Mouse (Mus musculus): ENCODE data around the gene Qrsl1. TPM values are rescaled to one million over a fixed set of nuclear protein-coding genes. Genes with fewer than 3 reads are reported as not detected.
A peak's percentile ranks its signal among the peaks of the same experiment; 100 is the strongest.

The Qrsl1 gene
- polyA plus RNA-seq, 1 experiment = 5.0 TPM

DNA sequence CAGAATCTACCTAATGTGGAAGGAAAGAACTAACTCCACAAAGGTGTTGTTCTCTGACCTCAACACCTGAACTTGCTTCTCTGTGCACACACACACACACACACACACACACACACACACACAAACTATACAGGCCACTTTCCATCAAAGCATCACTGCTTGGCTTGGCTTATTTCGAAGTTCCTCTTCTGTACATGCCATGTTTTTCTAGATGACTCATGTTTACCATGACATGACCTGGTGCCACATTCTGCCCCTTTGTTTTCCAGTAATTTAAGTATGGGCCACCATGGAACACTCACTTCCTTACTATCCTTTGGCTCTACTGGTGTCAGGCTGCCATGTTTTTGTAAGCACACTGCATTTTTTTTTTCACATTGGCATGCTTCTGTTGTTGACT, 30.1 kb downstream of the Qrsl1 start:
- Histone ChIP-seq H3K4me3 (ENCODE audit: low read depth, low read length) (no peak overlapping the region), H3K36me3 (ENCODE audit: control insufficient read depth, insufficient read depth, low read length) (peaks cover 5% of the 10 kb centered on the region; the same call in 1 of the 2 replicates), H3K27ac (ENCODE audit: insufficient read depth, low read depth, low read length) (no peak overlapping the region), H3K4me1 (ENCODE audit: control insufficient read depth, insufficient read depth, insufficient read length, low read length) (no peaks in the 10 kb centered on the region), H3K27me3 (ENCODE audit: control insufficient read depth, insufficient read depth, low read length) (no peaks in the 10 kb centered on the region)
- TF ChIP-seq CTCF (IDR thresholded peaks at IDR 0.05; ENCODE audit: extremely low read depth, insufficient read length, insufficient replicate concordance, low read depth, low read length) (no peak), POLR2A (IDR thresholded peaks at IDR 0.05; ENCODE audit: low read depth, low read length) (no peak)
- 77% methylated on average over 1 of the region's 1 CpGs for WGBS

DNA sequence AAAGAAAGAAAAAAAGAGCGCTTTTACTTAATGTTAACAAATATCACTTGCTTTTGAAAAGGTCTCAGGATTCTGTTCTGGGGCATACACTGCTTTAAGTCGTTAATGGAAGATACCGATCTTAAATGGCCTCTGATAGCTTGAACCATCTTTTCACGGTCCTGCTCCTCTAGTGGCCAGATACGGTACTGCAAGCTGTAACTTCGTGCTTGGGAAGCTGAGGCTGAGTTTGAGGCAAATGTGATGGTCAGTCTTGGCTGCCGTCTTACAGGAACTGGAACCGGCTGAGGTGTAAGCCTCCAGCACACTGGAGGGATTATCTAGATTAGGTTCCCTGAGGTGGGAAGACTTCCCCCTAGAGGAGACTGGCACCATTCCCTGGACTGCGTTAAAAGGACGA, 30.8 kb downstream of the Qrsl1 start:
- WGBS = 77% methylated on average over 10 of the region's 10 CpGs
- no peaks in the 10 kb centered on the region for H3K4me1 ChIP-seq (ENCODE audit: control insufficient read depth, insufficient read depth, insufficient read length, low read length)
- TF ChIP-seq CTCF (IDR thresholded peaks at IDR 0.05; ENCODE audit: extremely low read depth, insufficient read length, insufficient replicate concordance, low read depth, low read length) (peak; percentile 74; the same call in 1 of the 2 replicates), POLR2A (IDR thresholded peaks at IDR 0.05; ENCODE audit: low read depth, low read length) (no peak)

DNA sequence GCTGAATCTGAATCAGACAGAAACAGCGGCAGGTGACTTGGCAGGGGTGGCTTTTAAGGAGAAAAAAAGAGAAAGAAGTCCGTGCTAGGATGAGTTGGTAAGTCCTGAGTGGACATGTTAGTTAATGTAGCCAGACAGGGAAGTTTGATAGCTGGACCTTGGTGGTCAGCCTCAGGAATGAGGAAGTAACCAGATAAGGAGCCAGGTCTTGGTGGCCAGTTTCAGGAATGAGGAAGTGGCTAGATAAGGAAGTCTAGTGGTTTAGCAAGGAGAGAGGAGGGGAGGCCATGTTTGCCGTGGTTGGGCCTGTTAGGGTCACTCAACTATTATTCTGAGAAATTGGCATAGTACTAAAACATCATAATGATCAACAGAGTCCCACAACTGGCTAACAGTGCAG, 45.2 kb downstream of the Qrsl1 start:
- WGBS = 69% methylated on average over 3 of the region's 3 CpGs
- no peak overlapping the region for H3K4me3 ChIP-seq (ENCODE audit: low read depth, low read length)
- H3K27ac ChIP-seq (ENCODE audit: insufficient read depth, low read depth, low read length) = no peak overlapping the region
- TF ChIP-seq POLR2A (IDR thresholded peaks at IDR 0.05; ENCODE audit: low read depth, low read length) (no peak), CTCF (IDR thresholded peaks at IDR 0.05; ENCODE audit: extremely low read depth, insufficient read length, insufficient replicate concordance, low read depth, low read length) (no peak)
- no peaks in the 10 kb centered on the region for H3K36me3 ChIP-seq (ENCODE audit: control insufficient read depth, insufficient read depth, low read length)
- peaks cover 4% of the 10 kb centered on the region; the same call in 1 of the 2 replicates for H3K4me1 ChIP-seq (ENCODE audit: control insufficient read depth, insufficient read depth, insufficient read length, low read length)
- no peaks in the 10 kb centered on the region for H3K27me3 ChIP-seq (ENCODE audit: control insufficient read depth, insufficient read depth, low read length)

More for the DNA sequence above, 30.8 kb downstream of the Qrsl1 start:
- Histone ChIP-seq H3K4me3 (ENCODE audit: low read depth, low read length) (no peak overlapping the region), H3K36me3 (ENCODE audit: control insufficient read depth, insufficient read depth, low read length) (0 out of 2 replicates have a peak, but pooled peaks cover 2% of the 10 kb centered on the region), H3K27me3 (ENCODE audit: control insufficient read depth, insufficient read depth, low read length) (no peaks in the 10 kb centered on the region), H3K27ac (ENCODE audit: insufficient read depth, low read depth, low read length) (no peak overlapping the region)

DNA sequence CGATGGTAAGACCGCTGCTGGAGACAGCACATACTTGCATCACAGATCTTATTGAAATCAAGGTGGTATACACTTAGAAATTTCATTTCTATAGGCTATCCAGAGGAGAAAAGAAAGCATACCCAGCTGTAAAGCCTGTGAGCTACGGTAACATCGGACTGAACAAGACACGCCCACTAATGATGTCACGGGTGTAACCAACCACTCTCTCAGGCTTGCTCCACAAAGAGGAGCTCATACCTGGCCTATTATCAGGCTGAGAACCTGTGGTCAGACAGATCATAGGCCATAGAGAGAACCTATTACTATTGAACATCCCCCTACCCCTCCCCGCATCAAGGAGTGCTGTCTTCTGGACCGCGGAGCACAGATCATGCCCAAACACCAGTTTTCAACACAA, 45.6 kb downstream of the Qrsl1 start:
- 89% methylated on average over 9 of the region's 9 CpGs for WGBS
- peaks cover 4% of the 10 kb centered on the region; the same call in 1 of the 2 replicates for H3K4me1 ChIP-seq (ENCODE audit: control insufficient read depth, insufficient read depth, insufficient read length, low read length)
- no peaks in the 10 kb centered on the region for H3K36me3 ChIP-seq (ENCODE audit: control insufficient read depth, insufficient read depth, low read length)
- no peak overlapping the region for H3K4me3 ChIP-seq (ENCODE audit: low read depth, low read length)
- no peak overlapping the region for H3K27ac ChIP-seq (ENCODE audit: insufficient read depth, low read depth, low read length)
- no peak for TF ChIP-seq CTCF (IDR thresholded peaks at IDR 0.05; ENCODE audit: extremely low read depth, insufficient read length, insufficient replicate concordance, low read depth, low read length)
- TF ChIP-seq POLR2A (IDR thresholded peaks at IDR 0.05; ENCODE audit: low read depth, low read length) = no peak
- no peaks in the 10 kb centered on the region for H3K27me3 ChIP-seq (ENCODE audit: control insufficient read depth, insufficient read depth, low read length)

DNA sequence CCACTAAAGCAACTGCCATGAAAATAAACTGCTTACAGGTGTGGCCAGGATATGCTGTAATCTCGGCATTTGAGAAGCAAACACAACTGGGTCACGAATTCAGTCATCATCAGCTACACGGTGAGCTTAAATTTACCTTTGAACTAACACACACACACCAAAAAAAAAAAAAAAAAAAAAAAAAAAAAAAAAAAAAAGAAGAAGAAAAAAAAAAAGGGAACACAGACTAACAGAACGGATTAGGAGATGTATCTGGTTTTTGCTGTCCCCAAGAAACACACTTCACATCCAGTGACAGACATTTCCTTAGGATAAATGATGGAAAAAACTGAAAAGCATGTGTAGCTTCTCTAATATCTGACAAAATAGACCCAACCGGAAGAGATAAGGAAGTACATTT, 49.6 kb downstream of the Qrsl1 start:
- Histone ChIP-seq H3K27ac (ENCODE audit: insufficient read depth, low read depth, low read length) (no peak overlapping the region), H3K36me3 (ENCODE audit: control insufficient read depth, insufficient read depth, low read length) (no peaks in the 10 kb centered on the region), H3K4me3 (ENCODE audit: low read depth, low read length) (no peak overlapping the region), H3K27me3 (ENCODE audit: control insufficient read depth, insufficient read depth, low read length) (no peaks in the 10 kb centered on the region), H3K4me1 (ENCODE audit: control insufficient read depth, insufficient read depth, insufficient read length, low read length) (peaks cover 3% of the 10 kb centered on the region; the same call in 1 of the 2 replicates)
- no peak for TF ChIP-seq POLR2A (IDR thresholded peaks at IDR 0.05; ENCODE audit: low read depth, low read length)
- TF ChIP-seq CTCF (IDR thresholded peaks at IDR 0.05; ENCODE audit: extremely low read depth, insufficient read length, insufficient replicate concordance, low read depth, low read length) = no peak
- 71% methylated on average over 5 of the region's 5 CpGs for WGBS

DNA sequence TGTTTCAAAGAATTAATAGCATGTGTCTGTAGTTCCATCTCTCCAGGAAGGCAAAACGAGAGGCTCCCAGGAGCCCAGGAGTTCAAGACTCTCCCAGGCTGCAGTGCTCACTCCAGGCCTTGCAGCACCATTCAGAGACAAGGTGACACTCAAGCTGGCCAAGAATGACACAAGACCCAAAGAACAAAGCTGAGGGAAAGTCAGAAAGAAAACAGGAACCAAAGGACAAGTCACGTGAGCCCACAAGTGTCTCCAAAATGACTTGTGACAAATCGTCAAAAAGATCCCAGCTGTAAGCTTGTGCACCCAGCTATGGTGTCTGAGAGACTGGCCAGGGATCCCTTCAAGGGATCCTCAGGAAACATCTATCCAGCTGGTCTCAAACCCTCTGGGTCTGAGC, 52.1 kb downstream of the Qrsl1 start:
- H3K36me3 ChIP-seq (ENCODE audit: control insufficient read depth, insufficient read depth, low read length) = no peaks in the 10 kb centered on the region
- no peak overlapping the region for H3K27ac ChIP-seq (ENCODE audit: insufficient read depth, low read depth, low read length)
- no peaks in the 10 kb centered on the region for H3K27me3 ChIP-seq (ENCODE audit: control insufficient read depth, insufficient read depth, low read length)
- WGBS = 78% methylated on average over 3 of the region's 3 CpGs
- H3K4me3 ChIP-seq (ENCODE audit: low read depth, low read length) = no peak overlapping the region
- no peaks in the 10 kb centered on the region for H3K4me1 ChIP-seq (ENCODE audit: control insufficient read depth, insufficient read depth, insufficient read length, low read length)
- TF ChIP-seq CTCF (IDR thresholded peaks at IDR 0.05; ENCODE audit: extremely low read depth, insufficient read length, insufficient replicate concordance, low read depth, low read length) (no peak), POLR2A (IDR thresholded peaks at IDR 0.05; ENCODE audit: low read depth, low read length) (no peak)

DNA sequence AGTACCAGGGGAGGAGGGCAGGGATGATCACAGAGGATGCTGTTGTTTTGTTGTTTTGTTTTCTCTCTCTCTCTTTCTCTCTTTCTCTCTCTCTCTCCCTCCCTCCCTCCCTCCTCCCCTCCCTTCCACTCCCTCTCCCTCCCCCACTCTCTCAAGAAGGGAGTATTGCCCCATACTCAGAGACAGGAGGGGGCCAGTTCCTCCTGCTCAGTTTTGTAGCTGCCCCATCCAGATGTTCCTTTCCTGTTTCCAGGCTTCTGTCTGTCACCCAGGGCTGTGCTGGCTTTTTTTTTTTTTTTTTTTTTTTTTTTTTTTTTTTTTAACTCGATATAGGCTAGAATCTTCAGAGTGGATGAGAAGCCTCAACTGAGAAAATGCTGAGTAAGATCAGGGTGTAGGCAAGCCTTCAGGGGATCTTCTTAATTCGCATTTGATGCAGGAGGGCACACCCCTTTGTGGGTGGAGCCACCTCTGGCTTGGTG, 55.4 kb downstream of the Qrsl1 start:
- 67% methylated on average over 2 of the region's 2 CpGs for WGBS
- no peaks in the 10 kb centered on the region for H3K4me1 ChIP-seq (ENCODE audit: control insufficient read depth, insufficient read depth, insufficient read length, low read length)
- H3K27me3 ChIP-seq (ENCODE audit: control insufficient read depth, insufficient read depth, low read length) = no peaks in the 10 kb centered on the region
- TF ChIP-seq POLR2A (IDR thresholded peaks at IDR 0.05; ENCODE audit: low read depth, low read length) (no peak), CTCF (IDR thresholded peaks at IDR 0.05; ENCODE audit: extremely low read depth, insufficient read length, insufficient replicate concordance, low read depth, low read length) (no peak)
- H3K4me3 ChIP-seq (ENCODE audit: low read depth, low read length) = no peak overlapping the region
- H3K36me3 ChIP-seq (ENCODE audit: control insufficient read depth, insufficient read depth, low read length) = no peaks in the 10 kb centered on the region
- no peak overlapping the region for H3K27ac ChIP-seq (ENCODE audit: insufficient read depth, low read depth, low read length)
